Mouse (Mus musculus) C2C12 (cell line): ENCODE results near the gene Card9.

Experiments
- CEBPB ChIP-seq: IDR thresholded peaks from one replicate; pipeline ENCODE4 v1.6.1; 2011; ENCODE audit warnings: low read depth, mild to moderate bottlenecking, control low read depth, moderate library complexity
- CTCF ChIP-seq: IDR thresholded peaks from one replicate; pipeline ENCODE4 v1.5.1; 2011; ENCODE audit not compliant: control insufficient read depth, insufficient read depth, insufficient read length
- FOSL1 ChIP-seq: IDR thresholded peaks from one replicate; pipeline ENCODE4 v1.8.0; 2011; ENCODE audit warnings: mild to moderate bottlenecking, low read length; ENCODE audit not compliant: poor library complexity, insufficient read depth, severe bottlenecking
- MAX ChIP-seq: IDR thresholded peaks from one replicate; pipeline ENCODE4 v1.6.1; 2011; ENCODE audit warnings: mild to moderate bottlenecking, control low read depth
- MYOD1 ChIP-seq: IDR thresholded peaks from one replicate; pipeline ENCODE4 v1.6.1; 2011; ENCODE audit warnings: low read depth; ENCODE audit not compliant: control insufficient read depth, insufficient read length
- MYOG ChIP-seq: IDR thresholded peaks from one replicate; pipeline ENCODE4 v1.6.1; 2011; ENCODE audit not compliant: control insufficient read depth, insufficient read length; ENCODE audit errors: extremely low read depth
- USF1 ChIP-seq: IDR thresholded peaks from one replicate; pipeline ENCODE4 v1.6.1; 2011; ENCODE audit warnings: low read depth, mild to moderate bottlenecking, control low read depth, moderate library complexity

GRCm38 (mm10) chr2:26339204-26339551 lies 21.5 kb downstream of the Card9 start:
- TF ChIP-seq CTCF (no peak), USF1 (no peak), MYOG (no peak), CEBPB (no peak), MAX (no peak), FOSL1 (no peak), MYOD1 (no peak)
